Mouse (Mus musculus): ENCODE data around the gene Ntng1. TPM values are rescaled to one million over a fixed set of nuclear protein-coding genes. Genes with fewer than 3 reads are reported as not detected.

The Ntng1 gene
- polyA plus RNA-seq, 1 experiment = 13.6 TPM

GRCm38 (mm10) chr3:110010441-110010840, 133.4 kb downstream of the Ntng1 start:
- H3K4me1 ChIP-seq (ENCODE audit: control insufficient read depth, insufficient read depth, low read length) = no peaks in the 10 kb centered on the region
- H3K4me3 ChIP-seq (ENCODE audit: insufficient read depth, low read length) = no peak overlapping the region
- H3K27ac ChIP-seq (ENCODE audit: insufficient read depth, low read length) = no peak overlapping the region
- TF ChIP-seq POLR2A (IDR thresholded peaks at IDR 0.05; ENCODE audit: extremely low read depth, insufficient read depth, low read length) (no peak), CTCF (IDR thresholded peaks at IDR 0.05; ENCODE audit: extremely low read depth, insufficient read depth, low read length) (no peak)

- H3K4me3 ChIP-seq (ENCODE audit: insufficient read depth, low read length) = no peak overlapping the region
- no peaks in the 10 kb centered on the region for H3K4me1 ChIP-seq (ENCODE audit: control insufficient read depth, insufficient read depth, low read length)
- H3K27ac ChIP-seq (ENCODE audit: insufficient read depth, low read length) = no peak overlapping the region
- TF ChIP-seq CTCF (IDR thresholded peaks at IDR 0.05; ENCODE audit: extremely low read depth, insufficient read depth, low read length) = no peak
- TF ChIP-seq POLR2A (IDR thresholded peaks at IDR 0.05; ENCODE audit: extremely low read depth, insufficient read depth, low read length) = no peak
Measured at GRCm38 (mm10) chr3:110000349-110000748, 143.5 kb downstream of the Ntng1 start.

- no peak overlapping the region for H3K4me3 ChIP-seq (ENCODE audit: insufficient read depth, low read length)
- TF ChIP-seq POLR2A (IDR thresholded peaks at IDR 0.05; ENCODE audit: extremely low read depth, insufficient read depth, low read length) (no peak), CTCF (IDR thresholded peaks at IDR 0.05; ENCODE audit: extremely low read depth, insufficient read depth, low read length) (no peak)
- no peaks in the 10 kb centered on the region for H3K4me1 ChIP-seq (ENCODE audit: control insufficient read depth, insufficient read depth, low read length)
- no peak overlapping the region for H3K27ac ChIP-seq (ENCODE audit: insufficient read depth, low read length)
Measured at GRCm38 (mm10) chr3:109995663-109996024, 148.2 kb downstream of the Ntng1 start.

GRCm38 (mm10) chr3:109994978-109995662, 148.7 kb downstream of the Ntng1 start:
- Histone ChIP-seq H3K4me3 (ENCODE audit: insufficient read depth, low read length) (no peak overlapping the region), H3K4me1 (ENCODE audit: control insufficient read depth, insufficient read depth, low read length) (no peaks in the 10 kb centered on the region), H3K27ac (ENCODE audit: insufficient read depth, low read length) (no peak overlapping the region)
- TF ChIP-seq POLR2A (IDR thresholded peaks at IDR 0.05; ENCODE audit: extremely low read depth, insufficient read depth, low read length) = no peak
- TF ChIP-seq CTCF (IDR thresholded peaks at IDR 0.05; ENCODE audit: extremely low read depth, insufficient read depth, low read length) = no peak

GRCm38 (mm10) chr3:109984086-109984485, 159.7 kb downstream of the Ntng1 start:
- TF ChIP-seq CTCF (IDR thresholded peaks at IDR 0.05; ENCODE audit: extremely low read depth, insufficient read depth, low read length) = no peak
- no peak for TF ChIP-seq POLR2A (IDR thresholded peaks at IDR 0.05; ENCODE audit: extremely low read depth, insufficient read depth, low read length)
- no peak overlapping the region for H3K4me3 ChIP-seq (ENCODE audit: insufficient read depth, low read length)
- no peaks in the 10 kb centered on the region for H3K4me1 ChIP-seq (ENCODE audit: control insufficient read depth, insufficient read depth, low read length)
- H3K27ac ChIP-seq (ENCODE audit: insufficient read depth, low read length) = no peak overlapping the region

GRCm38 (mm10) chr3:109977614-109978013, 166.2 kb downstream of the Ntng1 start:
- H3K4me1 ChIP-seq (ENCODE audit: control insufficient read depth, insufficient read depth, low read length) = no peaks in the 10 kb centered on the region
- H3K4me3 ChIP-seq (ENCODE audit: insufficient read depth, low read length) = no peak overlapping the region
- no peak overlapping the region for H3K27ac ChIP-seq (ENCODE audit: insufficient read depth, low read length)
- TF ChIP-seq POLR2A (IDR thresholded peaks at IDR 0.05; ENCODE audit: extremely low read depth, insufficient read depth, low read length) = no peak
- no peak for TF ChIP-seq CTCF (IDR thresholded peaks at IDR 0.05; ENCODE audit: extremely low read depth, insufficient read depth, low read length)

- Histone ChIP-seq H3K4me3 (ENCODE audit: insufficient read depth, low read length) (no peak overlapping the region), H3K27ac (ENCODE audit: insufficient read depth, low read length) (no peak overlapping the region), H3K4me1 (ENCODE audit: control insufficient read depth, insufficient read depth, low read length) (no peaks in the 10 kb centered on the region)
- TF ChIP-seq POLR2A (IDR thresholded peaks at IDR 0.05; ENCODE audit: extremely low read depth, insufficient read depth, low read length) (no peak), CTCF (IDR thresholded peaks at IDR 0.05; ENCODE audit: extremely low read depth, insufficient read depth, low read length) (no peak)
Measured at GRCm38 (mm10) chr3:109975106-109975505, 168.7 kb downstream of the Ntng1 start.

GRCm38 (mm10) chr3:109971465-109971864, 172.3 kb downstream of the Ntng1 start:
- no peaks in the 10 kb centered on the region for H3K4me1 ChIP-seq (ENCODE audit: control insufficient read depth, insufficient read depth, low read length)
- no peak overlapping the region for H3K27ac ChIP-seq (ENCODE audit: insufficient read depth, low read length)
- TF ChIP-seq POLR2A (IDR thresholded peaks at IDR 0.05; ENCODE audit: extremely low read depth, insufficient read depth, low read length) (no peak), CTCF (IDR thresholded peaks at IDR 0.05; ENCODE audit: extremely low read depth, insufficient read depth, low read length) (no peak)
- no peak overlapping the region for H3K4me3 ChIP-seq (ENCODE audit: insufficient read depth, low read length)

GRCm38 (mm10) chr3:109970181-109970580, 173.6 kb downstream of the Ntng1 start:
- TF ChIP-seq CTCF (IDR thresholded peaks at IDR 0.05; ENCODE audit: extremely low read depth, insufficient read depth, low read length) = no peak
- no peak for TF ChIP-seq POLR2A (IDR thresholded peaks at IDR 0.05; ENCODE audit: extremely low read depth, insufficient read depth, low read length)
- no peak overlapping the region for H3K27ac ChIP-seq (ENCODE audit: insufficient read depth, low read length)
- no peak overlapping the region for H3K4me3 ChIP-seq (ENCODE audit: insufficient read depth, low read length)
- H3K4me1 ChIP-seq (ENCODE audit: control insufficient read depth, insufficient read depth, low read length) = no peaks in the 10 kb centered on the region

GRCm38 (mm10) chr3:109962631-109963030, 181.2 kb downstream of the Ntng1 start:
- Histone ChIP-seq H3K27ac (ENCODE audit: insufficient read depth, low read length) (no peak overlapping the region), H3K4me3 (ENCODE audit: insufficient read depth, low read length) (no peak overlapping the region), H3K4me1 (ENCODE audit: control insufficient read depth, insufficient read depth, low read length) (no peaks in the 10 kb centered on the region)
- TF ChIP-seq CTCF (IDR thresholded peaks at IDR 0.05; ENCODE audit: extremely low read depth, insufficient read depth, low read length) = no peak
- no peak for TF ChIP-seq POLR2A (IDR thresholded peaks at IDR 0.05; ENCODE audit: extremely low read depth, insufficient read depth, low read length)

All from cortical plate, adult 2 months (tissue).